Mouse (Mus musculus) midbrain, embryonic 11.5 days (tissue): ENCODE data around the gene Rasl12. TPM values are rescaled to one million over a fixed set of nuclear protein-coding genes. Genes with fewer than 3 reads are reported as not detected.
A peak's percentile ranks its signal among the peaks of the same experiment; 100 is the strongest.

ENCODE experiments used
- ATAC-seq: fragments of 200-750 bp; cut with Nextera tagmentation; 2 replicates; pipeline ENCODE4 v1.8.0; 2017; ENCODE audit warnings: moderate TSS enrichment, moderate library complexity; ENCODE audit not compliant: low FRiP score
- DNase-seq: peaks from one replicate; pipeline ENCODE4 v3.0.0; 2015; ENCODE audit warnings: low spot score; ENCODE audit errors: missing footprints
- H3K27ac ChIP-seq: fragments of 300-500 bp; sonication (generic); 2 replicates; pipeline ENCODE4 v1.5.1; 2014; ENCODE audit warnings: low read depth, low read length
- H3K27me3 ChIP-seq: fragments of 300-500 bp; sonication (generic); 2 replicates; pipeline ENCODE4 v1.6.1; 2014; ENCODE audit warnings: mild to moderate bottlenecking, low read length, moderate library complexity, mixed read lengths; ENCODE audit not compliant: control insufficient read depth, insufficient read depth
- H3K36me3 ChIP-seq: fragments of 300-500 bp; sonication (generic); 2 replicates; pipeline ENCODE4 v1.6.1; 2014; ENCODE audit warnings: mild to moderate bottlenecking, low read length, moderate library complexity, mixed read lengths; ENCODE audit not compliant: control insufficient read depth, insufficient read depth
- H3K4me1 ChIP-seq: fragments of 300-500 bp; sonication (generic); 2 replicates; pipeline ENCODE4 v1.6.1; 2014; ENCODE audit warnings: low read length; ENCODE audit not compliant: control insufficient read depth, insufficient read depth
- H3K4me2 ChIP-seq: fragments of 300-500 bp; sonication (generic); 2 replicates; pipeline ENCODE4 v1.6.1; 2014; ENCODE audit warnings: mild to moderate bottlenecking, moderate library complexity
- H3K4me3 ChIP-seq: fragments of 300-500 bp; sonication (generic); 2 replicates; pipeline ENCODE4 v1.5.1; 2014; ENCODE audit warnings: low read depth, low read length
- H3K9ac ChIP-seq: fragments of 300-500 bp; sonication (generic); 2 replicates; pipeline ENCODE4 v1.6.1; 2014; ENCODE audit warnings: low read length
- H3K9me3 ChIP-seq: fragments of 300-500 bp; sonication (generic); 2 replicates; pipeline ENCODE4 v1.6.1; 2016; ENCODE audit warnings: low read length; ENCODE audit not compliant: control insufficient read depth
- WGBS: fragments of 180-500 bp; shearing (Covaris S2); extraction: QIAGEN DNeasy Blood & Tissue Kit; methylation state at CpG from one replicate; pipeline ENCODE4 v1.1.7; 2014; 5-methylcytosine and 5-hydroxymethylcytosine counted together
- polyA plus RNA-seq: library from polyadenylated mRNA; unstranded; fragments of >200 nt; fragmentation: Nextera tagmentation; extraction: Ambion mirVana; gene quantifications from 2 replicates; pipeline ENCODE4 v1.2.1, GENCODE M21; 2014

Gene Rasl12
- polyA plus RNA-seq = 5.6 and 5.9 TPM in 2 replicates

GRCm38 (mm10) chr9:65398279-65398678, at the start of gene Rasl12:
TSS of gene Rasl12 (plus strand) at chr9:65398506.
- Histone ChIP-seq H3K27ac (no peak within 1 kb of the TSS), H3K4me2 (peak within 1 kb of the TSS; percentile 68), H3K4me3 (peak within 1 kb of the TSS; percentile 46), H3K36me3 (no peaks in the 10 kb centered on the region), H3K9me3 (no peaks in the 10 kb centered on the region), H3K4me1 (no peaks in the 10 kb centered on the region; the same call in 1 of the 2 replicates), H3K27me3 (no peaks in the 10 kb centered on the region), H3K9ac (peak within 1 kb of the TSS; percentile 72)
- WGBS = 2% methylated on average over 23 of the region's 24 CpGs
- DNase-seq (peak; percentile 97), ATAC-seq (peak; percentile 82)

- ATAC-seq (no peak), DNase-seq (no peak)
- WGBS = 90% methylated on average over 5 of the region's 5 CpGs
- Histone ChIP-seq H3K36me3 (no peaks in the 10 kb centered on the region; the same call in 1 of the 2 replicates), H3K9ac (no peak overlapping the region), H3K4me1 (no peaks in the 10 kb centered on the region), H3K9me3 (no peaks in the 10 kb centered on the region), H3K27me3 (no peaks in the 10 kb centered on the region), H3K4me2 (no peak overlapping the region), H3K27ac (no peak overlapping the region), H3K4me3 (no peak overlapping the region)
These were observed 45.1 kb upstream of the Rasl12 start for GRCm38 (mm10) chr9:65353251-65353650.

GRCm38 (mm10) chr9:65356561-65356960, 41.7 kb upstream of the Rasl12 start:
- 86% methylated on average over 7 of the region's 7 CpGs for WGBS
- no peak for ATAC-seq
- Histone ChIP-seq H3K4me3 (no peak overlapping the region), H3K4me2 (no peak overlapping the region), H3K27me3 (no peaks in the 10 kb centered on the region), H3K9ac (no peak overlapping the region), H3K36me3 (peaks cover 19% of the 10 kb centered on the region), H3K27ac (no peak overlapping the region), H3K9me3 (no peaks in the 10 kb centered on the region), H3K4me1 (no peaks in the 10 kb centered on the region)
- DNase-seq = no peak

- Histone ChIP-seq H3K9me3 (no peaks in the 10 kb centered on the region), H3K4me1 (no peaks in the 10 kb centered on the region), H3K27me3 (no peaks in the 10 kb centered on the region), H3K4me3 (no peak overlapping the region), H3K27ac (no peak overlapping the region), H3K4me2 (no peak overlapping the region), H3K9ac (no peak overlapping the region), H3K36me3 (peaks cover 19% of the 10 kb centered on the region)
- ATAC-seq = no peak
- no peak for DNase-seq
- 94% methylated on average over 2 of the region's 2 CpGs for WGBS
These were observed 41.3 kb upstream of the Rasl12 start for GRCm38 (mm10) chr9:65356971-65357370.

GRCm38 (mm10) chr9:65358956-65359480, 39.3 kb upstream of the Rasl12 start:
- no peak for DNase-seq
- ATAC-seq = no peak
- Histone ChIP-seq H3K27me3 (no peaks in the 10 kb centered on the region), H3K9me3 (no peaks in the 10 kb centered on the region), H3K4me3 (no peak overlapping the region), H3K9ac (no peak overlapping the region), H3K4me1 (no peaks in the 10 kb centered on the region), H3K4me2 (no peak overlapping the region), H3K27ac (no peak overlapping the region), H3K36me3 (peaks cover 19% of the 10 kb centered on the region)
- WGBS = 97% methylated on average over 1 of the region's 1 CpGs

GRCm38 (mm10) chr9:65360641-65361448, 37.5 kb upstream of the Rasl12 start, which contains the start of gene Ubap1l:
TSS of gene Ubap1l (plus strand) at chr9:65361041.
- Histone ChIP-seq H3K4me1 (no peaks in the 10 kb centered on the region), H3K27me3 (no peaks in the 10 kb centered on the region), H3K4me2 (no peak within 1 kb of the TSS), H3K4me3 (no peak within 1 kb of the TSS), H3K9me3 (no peaks in the 10 kb centered on the region), H3K27ac (no peak within 1 kb of the TSS), H3K9ac (no peak within 1 kb of the TSS), H3K36me3 (peaks cover 19% of the 10 kb centered on the region)
- DNase-seq = no peak
- WGBS = 89% methylated on average over 16 of the region's 16 CpGs
- no peak for ATAC-seq

- WGBS = 79% methylated on average over 9 of the region's 9 CpGs
- DNase-seq (no peak), ATAC-seq (no peak)
- H3K9me3 ChIP-seq = no peaks in the 10 kb centered on the region
- no peak overlapping the region for H3K4me3 ChIP-seq
- H3K27me3 ChIP-seq = no peaks in the 10 kb centered on the region
- H3K9ac ChIP-seq = no peak overlapping the region
- H3K27ac ChIP-seq = no peak overlapping the region
- H3K4me2 ChIP-seq = no peak overlapping the region
- H3K4me1 ChIP-seq = peaks cover 3% of the 10 kb centered on the region; the same call in 1 of the 2 replicates
- H3K36me3 ChIP-seq = peaks cover 16% of the 10 kb centered on the region
These were observed 34.6 kb upstream of the Rasl12 start for GRCm38 (mm10) chr9:65363684-65364083.

- 93% methylated on average over 7 of the region's 7 CpGs for WGBS
- no peak for DNase-seq
- Histone ChIP-seq H3K27me3 (no peaks in the 10 kb centered on the region), H3K36me3 (peaks cover 2% of the 10 kb centered on the region; the same call in 1 of the 2 replicates), H3K4me3 (no peak overlapping the region), H3K9me3 (no peaks in the 10 kb centered on the region), H3K4me1 (peaks cover 3% of the 10 kb centered on the region; the same call in 1 of the 2 replicates), H3K9ac (no peak overlapping the region), H3K27ac (no peak overlapping the region), H3K4me2 (no peak overlapping the region)
- ATAC-seq = no peak
These were observed 32.6 kb upstream of the Rasl12 start for GRCm38 (mm10) chr9:65365721-65366120.

GRCm38 (mm10) chr9:65371756-65372155, 26.6 kb upstream of the Rasl12 start:
- 87% methylated on average over 22 of the region's 24 CpGs for WGBS

More at GRCm38 (mm10) chr9:65371756-65372155, 26.6 kb upstream of the Rasl12 start:
- DNase-seq (no peak), ATAC-seq (no peak)
- Histone ChIP-seq H3K4me2 (no peak overlapping the region), H3K4me3 (no peak overlapping the region), H3K9ac (no peak overlapping the region), H3K27me3 (no peaks in the 10 kb centered on the region), H3K9me3 (no peaks in the 10 kb centered on the region), H3K36me3 (no peaks in the 10 kb centered on the region), H3K4me1 (peaks cover 3% of the 10 kb centered on the region; the same call in 1 of the 2 replicates), H3K27ac (no peak overlapping the region)
